21 mouse cellular contexts compared by ENCODE assay signal in genomic region chr1:136927428-136927827, GRCm38 (mm10). TPM values are rescaled to one million over a fixed set of nuclear protein-coding genes. Genes with fewer than 3 reads are reported as not detected.
A peak's percentile ranks its signal among the peaks of the same experiment; 100 is the strongest.
DNase-seq lines count a peak whose midpoint lies in the region; ATAC-seq and TF ChIP-seq lines count a peak whose summit lies in the region.
"Had no signal": no experiment of that assay in that cellular context is flagged by ENCODE, and none has a peak within 500 bp of the region (broad histone marks: within the 10 kb centered on the region; RNA-seq: fewer than 3 reads in every experiment).

No protein-coding gene starts in this region.

- no peak overlapping the region for H3K4me2 ChIP-seq in embryonic facial prominence, embryonic 14.5 days (ENCODE audit: low read depth, low read length)
- no peak overlapping the region for H3K4me2 ChIP-seq in intestine, postnatal 0 days (replicated peaks; ENCODE audit: low read depth)
- no peak overlapping the region for H3K4me2 ChIP-seq in intestine, embryonic 16.5 days (ENCODE audit: low read depth, low read length)
- H3K4me2 ChIP-seq in midbrain, postnatal 0 days (ENCODE audit: low read depth, low read length, poor library complexity, severe bottlenecking), result no peak overlapping the region
- no peak overlapping the region for H3K4me2 ChIP-seq in midbrain, embryonic 15.5 days
- H3K4me2 ChIP-seq: embryonic facial prominence, embryonic 13.5 days; hindbrain, embryonic 14.5 days had no signal

- peak; percentile 84 for DNase-seq in embryonic facial prominence, embryonic 14.5 days (ENCODE audit: low spot score)
- DNase-seq in embryonic facial prominence, embryonic 10.5 days (ENCODE audit: low spot score), result no peak
- no peak for DNase-seq in midbrain, postnatal 0 days (ENCODE audit: low spot score)
- no peak for DNase-seq in hindbrain, embryonic 10.5 days (ENCODE audit: low spot score)
- DNase-seq: adrenal gland, postnatal 14 days; B cell, adult 2 months; cerebellum, adult 11-12 months; cerebellum, adult 9-10 months; cerebellum, postnatal 25 days; gastrocnemius, postnatal 14 days; heart, postnatal 10 days had no signal

- no peak overlapping the region for H3K9ac ChIP-seq in embryonic facial prominence, embryonic 14.5 days (ENCODE audit: low read depth, low read length)
- no peak overlapping the region for H3K9ac ChIP-seq in intestine, postnatal 0 days (ENCODE audit: low read depth, low read length)
- H3K9ac ChIP-seq in intestine, embryonic 16.5 days (ENCODE audit: low read depth, low read length), result no peak overlapping the region
- H3K9ac ChIP-seq in midbrain, postnatal 0 days (replicated peaks; ENCODE audit: low read length, poor library complexity, severe bottlenecking), result no peak overlapping the region
- no peak overlapping the region for H3K9ac ChIP-seq in midbrain, embryonic 15.5 days
- H3K9ac ChIP-seq: embryonic facial prominence, embryonic 13.5 days; hindbrain, embryonic 14.5 days had no signal

- 0 out of 2 replicates have a peak, but pooled peaks have one; percentile 4 for TF ChIP-seq CTCF in intestine, postnatal 0 days (IDR thresholded peaks at IDR 0.05; ENCODE audit: low read depth)
- TF ChIP-seq CTCF in midbrain, postnatal 0 days (IDR thresholded peaks at IDR 0.05), result peak; percentile 22; the same call in 1 of the 2 replicates

- WGBS in embryonic facial prominence, embryonic 14.5 days, result 45% methylated on average over 9 of the region's 9 CpGs
- 60% methylated on average over 9 of the region's 9 CpGs for WGBS in embryonic facial prominence, embryonic 10.5 days
- WGBS in intestine, postnatal 0 days, result 68% methylated on average over 9 of the region's 9 CpGs
- WGBS in intestine, embryonic 16.5 days, result 64% methylated on average over 9 of the region's 9 CpGs
- 53% methylated on average over 9 of the region's 9 CpGs for WGBS in midbrain, postnatal 0 days
- 51% methylated on average over 9 of the region's 9 CpGs for WGBS in midbrain, embryonic 15.5 days
- 65% methylated on average over 9 of the region's 9 CpGs for WGBS in hindbrain, embryonic 10.5 days

- H3K4me3 ChIP-seq in embryonic facial prominence, embryonic 14.5 days (ENCODE audit: low read depth, low read length), result no peak overlapping the region
- no peak overlapping the region for H3K4me3 ChIP-seq in embryonic facial prominence, embryonic 10.5 days
- H3K4me3 ChIP-seq in intestine, postnatal 0 days (ENCODE audit: low read depth, low read length), result no peak overlapping the region
- no peak overlapping the region for H3K4me3 ChIP-seq in intestine, embryonic 16.5 days (ENCODE audit: low read length)
- no peak overlapping the region for H3K4me3 ChIP-seq in midbrain, postnatal 0 days (ENCODE audit: low read depth, low read length)
- H3K4me3 ChIP-seq in midbrain, embryonic 15.5 days, result no peak overlapping the region
- no peak overlapping the region for H3K4me3 ChIP-seq in hindbrain, embryonic 10.5 days
- H3K4me3 ChIP-seq: embryonic facial prominence, embryonic 13.5 days; erythroblast, embryonic 14.5 days had no signal

- H3K27ac ChIP-seq in embryonic facial prominence, embryonic 14.5 days (replicated peaks; ENCODE audit: low read depth, low read length), result no peak overlapping the region
- H3K27ac ChIP-seq in embryonic facial prominence, embryonic 10.5 days (replicated peaks), result no peak overlapping the region
- no peak overlapping the region for H3K27ac ChIP-seq in intestine, postnatal 0 days (ENCODE audit: low read depth, low read length)
- no peak overlapping the region for H3K27ac ChIP-seq in intestine, embryonic 16.5 days (ENCODE audit: low read length)
- no peak overlapping the region for H3K27ac ChIP-seq in midbrain, postnatal 0 days (ENCODE audit: low read depth, low read length)
- no peak overlapping the region for H3K27ac ChIP-seq in midbrain, embryonic 15.5 days
- H3K27ac ChIP-seq in hindbrain, embryonic 10.5 days, result no peak overlapping the region
- H3K27ac ChIP-seq: embryonic facial prominence, embryonic 13.5 days; hindbrain, embryonic 14.5 days had no signal

- ATAC-seq in embryonic facial prominence, embryonic 14.5 days (ENCODE audit: low read depth), result peak; percentile 85
- ATAC-seq in intestine, postnatal 0 days, result no peak
- no peak for ATAC-seq in intestine, embryonic 16.5 days
- ATAC-seq in midbrain, postnatal 0 days (ENCODE audit: low FRiP score), result no peak
- no peak for ATAC-seq in midbrain, embryonic 15.5 days (replicated peaks)
- ATAC-seq: CD4-positive, CD25-positive, alpha-beta regulatory T cell, adult 4 months; forebrain, embryonic 16.5 days had no signal

- no peaks in the 10 kb centered on the region for H3K27me3 ChIP-seq in embryonic facial prominence, embryonic 14.5 days (replicated peaks; ENCODE audit: control insufficient read depth, insufficient read depth, low read length)
- H3K27me3 ChIP-seq in embryonic facial prominence, embryonic 10.5 days (replicated peaks; ENCODE audit: low read depth, poor library complexity, severe bottlenecking), result 0 out of 2 replicates have a peak, but pooled peaks cover 6% of the 10 kb centered on the region
- no peaks in the 10 kb centered on the region for H3K27me3 ChIP-seq in intestine, postnatal 0 days (replicated peaks; ENCODE audit: control insufficient read depth, insufficient read depth, low read length)
- H3K27me3 ChIP-seq in intestine, embryonic 16.5 days (replicated peaks; ENCODE audit: control insufficient read depth, insufficient read depth, low read length), result no peaks in the 10 kb centered on the region
- H3K27me3 ChIP-seq in midbrain, postnatal 0 days (ENCODE audit: insufficient read depth, low read length), result no peaks in the 10 kb centered on the region
- no peaks in the 10 kb centered on the region for H3K27me3 ChIP-seq in midbrain, embryonic 15.5 days (replicated peaks)
- H3K27me3 ChIP-seq in hindbrain, embryonic 10.5 days (ENCODE audit: insufficient read depth, poor library complexity, severe bottlenecking), result 0 out of 2 replicates have a peak, but pooled peaks cover 6% of the 10 kb centered on the region
- H3K27me3 ChIP-seq: embryonic facial prominence, embryonic 13.5 days had no signal

- no peaks in the 10 kb centered on the region for H3K9me3 ChIP-seq in embryonic facial prominence, embryonic 14.5 days (ENCODE audit: control insufficient read depth, low read length)
- no peaks in the 10 kb centered on the region for H3K9me3 ChIP-seq in embryonic facial prominence, embryonic 10.5 days
- H3K9me3 ChIP-seq in intestine, postnatal 0 days (ENCODE audit: control insufficient read depth), result no peaks in the 10 kb centered on the region
- H3K9me3 ChIP-seq in intestine, embryonic 16.5 days (ENCODE audit: control insufficient read depth, low read length), result no peaks in the 10 kb centered on the region
- H3K9me3 ChIP-seq in midbrain, postnatal 0 days (ENCODE audit: low read length), result no peaks in the 10 kb centered on the region
- no peaks in the 10 kb centered on the region for H3K9me3 ChIP-seq in midbrain, embryonic 15.5 days
- no peaks in the 10 kb centered on the region for H3K9me3 ChIP-seq in hindbrain, embryonic 10.5 days
- H3K9me3 ChIP-seq: embryonic facial prominence, embryonic 13.5 days had no signal

- H3K36me3 ChIP-seq in embryonic facial prominence, embryonic 14.5 days (ENCODE audit: control insufficient read depth, insufficient read depth, low read length), result no peaks in the 10 kb centered on the region
- no peaks in the 10 kb centered on the region for H3K36me3 ChIP-seq in embryonic facial prominence, embryonic 10.5 days (replicated peaks)
- peaks cover 3% of the 10 kb centered on the region; the same call in 1 of the 2 replicates for H3K36me3 ChIP-seq in intestine, postnatal 0 days (ENCODE audit: control insufficient read depth, insufficient read depth)
- no peaks in the 10 kb centered on the region for H3K36me3 ChIP-seq in intestine, embryonic 16.5 days (ENCODE audit: control insufficient read depth, insufficient read depth, low read length)
- H3K36me3 ChIP-seq in midbrain, postnatal 0 days (ENCODE audit: insufficient read depth, low read length), result no peaks in the 10 kb centered on the region
- H3K36me3 ChIP-seq in midbrain, embryonic 15.5 days (replicated peaks), result no peaks in the 10 kb centered on the region
- H3K36me3 ChIP-seq in hindbrain, embryonic 10.5 days, result no peaks in the 10 kb centered on the region
- H3K36me3 ChIP-seq: embryonic facial prominence, embryonic 13.5 days had no signal

- H3K4me1 ChIP-seq in embryonic facial prominence, embryonic 14.5 days (ENCODE audit: control insufficient read depth, insufficient read depth, low read length), result no peaks in the 10 kb centered on the region
- peaks cover 17% of the 10 kb centered on the region for H3K4me1 ChIP-seq in embryonic facial prominence, embryonic 10.5 days
- H3K4me1 ChIP-seq in intestine, postnatal 0 days (replicated peaks; ENCODE audit: control insufficient read depth, insufficient read depth, low read length), result peaks cover 9% of the 10 kb centered on the region; the same call in 1 of the 2 replicates
- H3K4me1 ChIP-seq in intestine, embryonic 16.5 days (ENCODE audit: control insufficient read depth, insufficient read depth, low read length), result peaks cover 21% of the 10 kb centered on the region
- H3K4me1 ChIP-seq in midbrain, postnatal 0 days (ENCODE audit: insufficient read depth, low read length), result no peaks in the 10 kb centered on the region
- no peaks in the 10 kb centered on the region for H3K4me1 ChIP-seq in midbrain, embryonic 15.5 days
- peaks cover 13% of the 10 kb centered on the region for H3K4me1 ChIP-seq in hindbrain, embryonic 10.5 days (replicated peaks)
- H3K4me1 ChIP-seq: embryonic facial prominence, embryonic 13.5 days had no signal

RNA-seq across cellular contexts. Expression of gene Nr5a2, which starts 32.8 kb away (rescaled TPM):
- polyA plus RNA-seq in embryonic facial prominence, embryonic 14.5 days (2014; fragmentation: Nextera tagmentation; extraction: Ambion mirVana), result 1.1 and 1.3 TPM in 2 replicates
- 1.1 and 1.3 TPM in 2 replicates for polyA plus RNA-seq in embryonic facial prominence, embryonic 10.5 days (2016; fragmentation: Nextera tagmentation; extraction: Ambion mirVana)
- polyA plus RNA-seq in intestine, postnatal 0 days (2015; fragmentation: Nextera tagmentation; extraction: Ambion mirVana), result 3.9 and 4.9 TPM in 2 replicates
- 8.4 and 9.0 TPM in 2 replicates for polyA plus RNA-seq in intestine, embryonic 16.5 days (2015; fragmentation: Nextera tagmentation; extraction: Ambion mirVana)
- total RNA-seq in midbrain, postnatal 0 days (2014; rRNA removed), result 2.1 and 2.6 TPM in 2 replicates
- polyA plus RNA-seq in midbrain, postnatal 0 days (2015; fragmentation: Nextera tagmentation; extraction: Ambion mirVana), result 0.43 and 0.90 TPM in 2 replicates
- 1.1 and 1.5 TPM in 2 replicates for polyA plus RNA-seq in midbrain, embryonic 15.5 days (2015; fragmentation: Nextera tagmentation; extraction: Ambion mirVana)
- 0.29 and 0.33 TPM in 2 replicates for polyA plus RNA-seq in hindbrain, embryonic 10.5 days (2016; fragmentation: Nextera tagmentation; extraction: Ambion mirVana)
- total RNA-seq: hematopoietic stem cell, adult 5-6 weeks had no signal
- polyA plus RNA-seq: cortical plate, adult 2 months had no signal
